Mouse (Mus musculus): ENCODE measurements around the gene Drc7.

DNA sequence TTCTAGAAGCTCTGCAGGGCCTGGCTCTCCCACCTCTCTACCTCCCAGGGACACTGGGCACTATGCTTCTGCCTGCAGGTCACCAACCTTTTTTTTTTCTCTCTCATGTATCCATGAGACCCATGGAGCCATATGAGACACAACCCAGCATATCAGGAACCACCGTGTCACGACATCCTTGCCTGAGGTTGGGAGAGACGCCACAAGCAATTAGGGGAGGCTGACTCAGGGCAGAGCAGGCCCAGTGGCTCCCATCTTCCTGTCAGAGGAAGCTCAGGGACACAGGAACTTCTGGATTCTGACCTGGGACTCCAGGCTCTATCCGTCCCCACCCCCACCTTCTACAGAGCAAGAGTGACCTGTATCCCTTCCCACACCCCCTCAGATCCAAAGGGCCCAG lies 39.0 kb upstream of the Drc7 start:
- TF ChIP-seq CTCF (IDR thresholded peaks at IDR 0.05; ENCODE audit: borderline replicate concordance, control insufficient read depth, extremely low read depth, insufficient read depth, low read length, poor library complexity) (no peak), POLR2A (IDR thresholded peaks at IDR 0.05; ENCODE audit: control insufficient read depth, extremely low read depth, insufficient read depth, low read length, poor library complexity) (no peak)
